Mouse (Mus musculus): ENCODE data around the gene Il17rb. TPM values are rescaled to one million over a fixed set of nuclear protein-coding genes. Genes with fewer than 3 reads are reported as not detected.

Gene Il17rb
- polyA plus RNA-seq, 1 experiment from 2014 or later, result 6.6 TPM

DNA sequence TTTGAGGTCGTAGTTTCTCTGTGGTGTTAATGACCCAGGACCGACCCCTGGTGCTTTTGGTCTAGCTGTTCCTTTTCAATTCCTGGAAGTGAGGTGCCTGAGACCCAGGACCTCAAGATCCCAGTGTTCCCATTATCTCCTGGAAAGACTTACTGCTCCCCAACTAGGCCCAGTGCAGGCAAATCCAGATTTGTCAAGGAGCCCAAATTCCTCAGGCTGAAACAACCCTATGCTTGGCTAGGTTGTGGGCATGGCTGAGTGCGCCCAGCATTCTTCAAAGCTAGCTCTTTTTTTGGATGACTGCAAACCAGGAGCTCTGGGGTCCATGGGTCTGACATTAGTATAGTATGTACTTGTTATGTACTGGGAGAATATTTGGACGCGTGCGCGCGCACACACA, 10.7 kb upstream of the Il17rb start:
- WGBS (ENCODE audit: insufficient replicate concordance), result 75% methylated on average over 8 of the region's 8 CpGs
- ATAC-seq (ENCODE audit: low read depth), result no peak
- H3K36me3 ChIP-seq (ENCODE audit: control insufficient read depth, insufficient read depth), result no peaks in the 10 kb centered on the region

DNA sequence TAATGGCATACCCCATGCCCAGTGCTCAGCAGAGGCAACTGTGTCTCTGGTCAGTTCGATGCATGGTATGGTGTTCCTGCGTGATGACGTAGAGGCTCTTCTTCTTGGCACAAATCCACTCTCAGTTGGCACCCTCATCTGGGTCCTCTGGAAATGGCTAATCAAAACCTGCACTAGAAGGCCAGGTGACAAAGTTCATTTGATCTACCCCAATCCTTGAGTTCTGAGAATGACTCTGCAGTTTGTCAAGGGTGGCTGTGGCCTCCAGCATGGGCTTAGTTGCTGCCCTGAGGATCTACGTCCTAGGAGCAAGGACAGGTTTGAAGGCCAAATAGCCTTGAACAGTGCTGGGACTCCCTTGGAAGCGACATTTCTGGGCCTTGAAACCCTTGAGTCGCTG, 10.2 kb upstream of the Il17rb start:
- H3K27me3 ChIP-seq (ENCODE audit: control insufficient read depth, insufficient read depth, low read depth, low read length), result no peaks in the 10 kb centered on the region
- no peak overlapping the region for H3K9ac ChIP-seq (ENCODE audit: low read depth, low read length)
- WGBS (ENCODE audit: insufficient replicate concordance), result 68% methylated on average over 6 of the region's 6 CpGs

More for the DNA sequence above, 10.7 kb upstream of the Il17rb start:
- Histone ChIP-seq H3K9ac (ENCODE audit: low read depth, low read length) (no peak overlapping the region), H3K27me3 (ENCODE audit: control insufficient read depth, insufficient read depth, low read depth, low read length) (no peaks in the 10 kb centered on the region), H3K4me1 (ENCODE audit: control insufficient read depth, low read depth, low read length) (no peaks in the 10 kb centered on the region), H3K4me2 (ENCODE audit: low read depth, low read length) (no peak overlapping the region), H3K27ac (ENCODE audit: low read length) (no peak overlapping the region), H3K9me3 (replicated peaks; ENCODE audit: control insufficient read depth, low read length) (no peaks in the 10 kb centered on the region), H3K4me3 (ENCODE audit: low read depth, low read length) (no peak overlapping the region)

DNA sequence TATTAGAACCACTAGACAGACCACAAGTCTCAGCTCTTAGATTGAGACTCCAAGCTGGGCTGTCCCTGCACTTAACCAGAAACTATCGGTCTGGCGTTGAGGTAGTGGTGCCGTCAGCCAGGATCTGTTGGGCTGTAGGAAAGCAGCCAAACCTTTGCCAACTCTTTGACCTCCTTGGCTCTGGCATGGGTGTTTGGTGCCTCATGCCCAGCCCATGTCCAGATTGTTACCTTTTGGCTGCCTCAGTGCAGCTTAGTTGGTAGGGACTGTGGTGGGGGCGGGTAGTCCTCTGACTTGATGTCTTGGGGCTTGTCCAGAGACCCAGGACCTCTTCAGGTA, 9.7 kb upstream of the Il17rb start:
- 75% methylated on average over 4 of the region's 4 CpGs for WGBS (ENCODE audit: insufficient replicate concordance)
- Histone ChIP-seq H3K4me3 (ENCODE audit: low read depth, low read length) (no peak overlapping the region), H3K4me2 (ENCODE audit: low read depth, low read length) (no peak overlapping the region), H3K27me3 (ENCODE audit: control insufficient read depth, insufficient read depth, low read depth, low read length) (no peaks in the 10 kb centered on the region), H3K9ac (ENCODE audit: low read depth, low read length) (no peak overlapping the region), H3K36me3 (ENCODE audit: control insufficient read depth, insufficient read depth) (no peaks in the 10 kb centered on the region), H3K27ac (ENCODE audit: low read length) (no peak overlapping the region), H3K4me1 (ENCODE audit: control insufficient read depth, low read depth, low read length) (no peaks in the 10 kb centered on the region), H3K9me3 (replicated peaks; ENCODE audit: control insufficient read depth, low read length) (no peaks in the 10 kb centered on the region)
- no peak for ATAC-seq (ENCODE audit: low read depth)

More for the DNA sequence above, 10.2 kb upstream of the Il17rb start:
- no peak overlapping the region for H3K27ac ChIP-seq (ENCODE audit: low read length)
- no peak overlapping the region for H3K4me2 ChIP-seq (ENCODE audit: low read depth, low read length)
- no peak overlapping the region for H3K4me3 ChIP-seq (ENCODE audit: low read depth, low read length)
- H3K4me1 ChIP-seq (ENCODE audit: control insufficient read depth, low read depth, low read length), result no peaks in the 10 kb centered on the region
- no peaks in the 10 kb centered on the region for H3K36me3 ChIP-seq (ENCODE audit: control insufficient read depth, insufficient read depth)
- no peak for ATAC-seq (ENCODE audit: low read depth)
- no peaks in the 10 kb centered on the region for H3K9me3 ChIP-seq (replicated peaks; ENCODE audit: control insufficient read depth, low read length)

GRCm38 (mm10) chr14:30017794-30018462, 9.2 kb upstream of the Il17rb start:
- Histone ChIP-seq H3K27me3 (ENCODE audit: control insufficient read depth, insufficient read depth, low read depth, low read length) (no peaks in the 10 kb centered on the region), H3K9ac (ENCODE audit: low read depth, low read length) (no peak overlapping the region), H3K4me1 (ENCODE audit: control insufficient read depth, low read depth, low read length) (no peaks in the 10 kb centered on the region), H3K4me2 (ENCODE audit: low read depth, low read length) (no peak overlapping the region), H3K36me3 (ENCODE audit: control insufficient read depth, insufficient read depth) (no peaks in the 10 kb centered on the region), H3K27ac (ENCODE audit: low read length) (no peak overlapping the region), H3K4me3 (ENCODE audit: low read depth, low read length) (no peak overlapping the region), H3K9me3 (replicated peaks; ENCODE audit: control insufficient read depth, low read length) (no peaks in the 10 kb centered on the region)
- 68% methylated on average over 8 of the region's 8 CpGs for WGBS (ENCODE audit: insufficient replicate concordance)
- ATAC-seq (ENCODE audit: low read depth), result no peak

DNA sequence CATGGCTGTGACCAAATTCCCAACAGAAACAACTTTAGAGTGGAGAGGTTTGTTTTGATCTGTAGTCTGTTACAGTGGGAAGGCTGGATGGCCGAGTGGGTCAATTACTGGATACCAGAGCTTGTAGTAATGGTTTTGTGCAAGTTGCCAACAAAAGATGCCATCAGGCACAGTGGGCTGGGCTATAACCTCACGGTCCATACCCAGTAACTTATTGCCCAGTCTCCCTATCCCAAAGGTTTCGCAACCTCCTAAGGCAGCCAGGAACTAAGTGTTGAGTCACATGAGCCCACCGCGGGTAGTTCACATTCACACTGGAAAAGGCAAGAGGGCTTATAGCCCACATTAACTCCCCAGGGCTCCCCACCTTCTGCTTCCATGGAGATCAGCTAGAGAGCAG, 8.0 kb upstream of the Il17rb start:
- no peak for ATAC-seq (ENCODE audit: low read depth)
- H3K9me3 ChIP-seq (replicated peaks; ENCODE audit: control insufficient read depth, low read length), result no peaks in the 10 kb centered on the region
- no peaks in the 10 kb centered on the region for H3K36me3 ChIP-seq (ENCODE audit: control insufficient read depth, insufficient read depth)
- H3K4me1 ChIP-seq (ENCODE audit: control insufficient read depth, low read depth, low read length), result peaks cover 4% of the 10 kb centered on the region; the same call in 1 of the 2 replicates
- WGBS (ENCODE audit: insufficient replicate concordance), result 61% methylated on average over 5 of the region's 5 CpGs
- no peak overlapping the region for H3K4me3 ChIP-seq (ENCODE audit: low read depth, low read length)
- H3K27ac ChIP-seq (ENCODE audit: low read length), result no peak overlapping the region
- H3K27me3 ChIP-seq (ENCODE audit: control insufficient read depth, insufficient read depth, low read depth, low read length), result no peaks in the 10 kb centered on the region
- no peak overlapping the region for H3K9ac ChIP-seq (ENCODE audit: low read depth, low read length)
- no peak overlapping the region for H3K4me2 ChIP-seq (ENCODE audit: low read depth, low read length)

DNA sequence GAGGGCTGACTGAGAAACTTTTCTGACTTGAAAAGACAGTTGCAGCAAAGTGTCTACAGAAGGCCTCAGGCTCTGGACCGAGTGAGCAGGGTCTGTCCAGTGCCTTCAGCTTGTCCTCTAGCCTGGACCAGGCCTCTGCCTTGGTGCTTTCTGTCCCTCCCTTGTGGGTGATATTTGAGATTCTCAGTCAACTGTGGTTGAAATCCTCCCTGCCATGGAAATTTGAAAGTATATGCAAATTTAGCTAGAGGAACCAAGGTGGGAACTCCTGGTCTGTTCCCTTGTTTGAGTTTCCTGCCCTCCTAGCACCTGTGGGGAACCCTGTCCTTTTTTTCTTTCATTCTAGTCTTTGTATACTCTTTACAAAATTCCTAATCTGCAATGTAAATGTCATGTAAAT, 6.3 kb upstream of the Il17rb start:
- peaks cover 4% of the 10 kb centered on the region; the same call in 1 of the 2 replicates for H3K4me1 ChIP-seq (ENCODE audit: control insufficient read depth, low read depth, low read length)
- WGBS (ENCODE audit: insufficient replicate concordance), result 47% methylated on average over 1 of the region's 1 CpGs

GRCm38 (mm10) chr14:30014487-30014886, 5.8 kb upstream of the Il17rb start:
- peaks cover 1% of the 10 kb centered on the region for H3K27me3 ChIP-seq (ENCODE audit: control insufficient read depth, insufficient read depth, low read depth, low read length)
- no peaks in the 10 kb centered on the region for H3K9me3 ChIP-seq (replicated peaks; ENCODE audit: control insufficient read depth, low read length)
- no peak overlapping the region for H3K4me2 ChIP-seq (ENCODE audit: low read depth, low read length)
- no peak overlapping the region for H3K4me3 ChIP-seq (ENCODE audit: low read depth, low read length)
- no peak overlapping the region for H3K27ac ChIP-seq (ENCODE audit: low read length)
- whole genome bisulfite sequencing (ENCODE audit: insufficient replicate concordance), result 37% methylated on average over 10 of the region's 10 CpGs
- H3K4me1 ChIP-seq (ENCODE audit: control insufficient read depth, low read depth, low read length), result peaks cover 4% of the 10 kb centered on the region; the same call in 1 of the 2 replicates
- H3K9ac ChIP-seq (ENCODE audit: low read depth, low read length), result no peak overlapping the region
- no peaks in the 10 kb centered on the region for H3K36me3 ChIP-seq (ENCODE audit: control insufficient read depth, insufficient read depth)
- no peak for ATAC-seq (ENCODE audit: low read depth)

More for the DNA sequence above, 6.3 kb upstream of the Il17rb start:
- no peaks in the 10 kb centered on the region for H3K9me3 ChIP-seq (replicated peaks; ENCODE audit: control insufficient read depth, low read length)
- H3K4me3 ChIP-seq (ENCODE audit: low read depth, low read length), result no peak overlapping the region
- H3K27me3 ChIP-seq (ENCODE audit: control insufficient read depth, insufficient read depth, low read depth, low read length), result no peaks in the 10 kb centered on the region
- no peak overlapping the region for H3K4me2 ChIP-seq (ENCODE audit: low read depth, low read length)
- no peak overlapping the region for H3K27ac ChIP-seq (ENCODE audit: low read length)
- H3K9ac ChIP-seq (ENCODE audit: low read depth, low read length), result no peak overlapping the region
- no peak for ATAC-seq (ENCODE audit: low read depth)
- H3K36me3 ChIP-seq (ENCODE audit: control insufficient read depth, insufficient read depth), result no peaks in the 10 kb centered on the region

DNA sequence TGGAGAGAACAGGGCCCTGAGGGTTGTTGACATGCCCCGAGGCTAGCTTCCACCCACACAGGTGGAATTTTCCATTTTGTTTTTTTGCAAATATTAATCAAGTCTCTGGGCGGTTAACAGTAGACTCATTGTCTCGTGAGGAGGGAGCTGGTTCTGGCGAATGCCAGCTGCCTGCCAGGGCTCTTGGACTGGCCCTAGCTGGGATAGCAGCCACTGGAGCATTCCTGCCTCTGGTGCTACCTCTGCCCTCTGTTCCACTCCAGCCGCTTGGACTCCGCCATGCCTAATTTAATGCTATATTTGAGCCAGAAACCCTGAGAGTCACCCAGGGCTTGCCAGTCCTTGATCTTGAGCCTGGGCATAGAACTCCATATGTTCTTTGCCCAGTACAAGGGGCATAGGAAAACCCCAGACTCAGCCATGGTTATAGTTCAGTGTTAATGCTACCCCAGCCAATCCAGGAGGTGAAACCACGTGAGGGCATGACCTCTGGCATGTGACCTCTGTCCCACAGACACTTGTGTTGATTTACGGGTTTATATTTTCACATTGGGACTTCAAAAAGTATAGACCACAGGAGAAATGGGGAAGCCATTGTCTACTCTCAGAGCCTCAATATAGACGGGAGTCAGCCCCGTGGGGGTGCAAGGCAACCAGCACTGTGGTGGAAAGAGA, 3.3 kb upstream of the Il17rb start:
- no peak overlapping the region for H3K27ac ChIP-seq (ENCODE audit: low read length)
- peaks cover 4% of the 10 kb centered on the region; the same call in 1 of the 2 replicates for H3K4me1 ChIP-seq (ENCODE audit: control insufficient read depth, low read depth, low read length)
- 56% methylated on average over 10 of the region's 10 CpGs for WGBS (ENCODE audit: insufficient replicate concordance)
- H3K4me3 ChIP-seq (ENCODE audit: low read depth, low read length), result no peak overlapping the region
- H3K27me3 ChIP-seq (ENCODE audit: control insufficient read depth, insufficient read depth, low read depth, low read length), result peaks cover 15% of the 10 kb centered on the region
- no peaks in the 10 kb centered on the region for H3K9me3 ChIP-seq (replicated peaks; ENCODE audit: control insufficient read depth, low read length)
- no peak for ATAC-seq (ENCODE audit: low read depth)
- no peak overlapping the region for H3K4me2 ChIP-seq (ENCODE audit: low read depth, low read length)
- no peaks in the 10 kb centered on the region for H3K36me3 ChIP-seq (ENCODE audit: control insufficient read depth, insufficient read depth)
- H3K9ac ChIP-seq (ENCODE audit: low read depth, low read length), result no peak overlapping the region

DNA sequence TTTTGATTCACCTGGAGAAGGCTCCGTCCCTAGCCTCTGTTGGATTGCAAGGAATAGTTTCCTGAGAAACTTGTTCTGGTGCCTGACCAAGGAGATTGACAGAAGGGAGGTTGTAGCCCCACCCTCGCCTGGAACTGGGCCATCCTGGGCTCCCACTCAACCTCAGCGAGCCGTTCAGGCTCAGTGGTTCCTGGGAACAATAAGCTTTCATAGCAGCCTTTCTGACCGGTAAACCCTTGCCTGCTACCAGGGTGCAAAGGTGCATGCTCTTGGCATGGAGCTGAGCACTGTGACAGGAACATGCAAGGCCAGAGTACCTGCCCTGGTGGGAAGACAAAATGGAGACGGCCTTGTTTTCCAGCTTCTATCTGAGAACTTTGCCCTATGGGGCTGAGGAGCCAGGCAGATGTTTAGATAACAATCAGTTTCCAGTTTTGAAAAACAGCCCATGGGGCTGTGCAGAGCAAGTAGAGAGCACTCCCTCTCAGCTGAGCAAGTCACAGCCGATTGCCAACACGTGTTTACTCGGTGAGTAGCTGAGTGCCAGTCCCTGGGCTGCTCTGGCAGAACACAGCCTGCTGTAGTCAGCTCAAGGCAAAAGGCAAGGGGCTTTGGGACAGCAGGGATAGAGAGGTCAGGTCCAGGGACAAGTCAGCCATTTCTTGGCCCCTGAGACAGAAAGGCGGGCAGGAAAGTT, 1.3 kb upstream of the Il17rb start:
- H3K9ac ChIP-seq (ENCODE audit: low read depth, low read length), result no peak overlapping the region
- H3K4me2 ChIP-seq (ENCODE audit: low read depth, low read length), result peak overlapping the region; percentile 54
- H3K27me3 ChIP-seq (ENCODE audit: control insufficient read depth, insufficient read depth, low read depth, low read length), result peaks cover 15% of the 10 kb centered on the region
- WGBS (ENCODE audit: insufficient replicate concordance), result 54% methylated on average over 10 of the region's 10 CpGs
- no peaks in the 10 kb centered on the region for H3K36me3 ChIP-seq (ENCODE audit: control insufficient read depth, insufficient read depth)
- H3K27ac ChIP-seq (ENCODE audit: low read length), result peak overlapping the region; percentile 62
- H3K4me3 ChIP-seq (ENCODE audit: low read depth, low read length), result peak overlapping the region; percentile 54
- H3K9me3 ChIP-seq (replicated peaks; ENCODE audit: control insufficient read depth, low read length), result no peaks in the 10 kb centered on the region
- ATAC-seq (ENCODE audit: low read depth), result peak; percentile 45
- peaks cover 4% of the 10 kb centered on the region; the same call in 1 of the 2 replicates for H3K4me1 ChIP-seq (ENCODE audit: control insufficient read depth, low read depth, low read length)

Data from liver, embryonic 16.5 days (tissue).